Mouse (Mus musculus) lung, postnatal 0 days (tissue): ENCODE measurements around the gene Krt78. TPM values are rescaled to one million over a fixed set of nuclear protein-coding genes. Genes with fewer than 3 reads are reported as not detected.

Source experiments
- ATAC-seq: fragments of 200-750 bp; cut with Nextera tagmentation; 2 replicates; pipeline ENCODE4 v1.8.0; 2017; ENCODE audit warnings: moderate library complexity
- DNase-seq: peaks from one replicate; pipeline ENCODE4 v3.0.0-alpha.2; 2016; ENCODE audit warnings: low spot score
- H3K27ac ChIP-seq: fragments of 300-500 bp; sonication (generic); 2 replicates; pipeline ENCODE4 v1.5.1; 2014; ENCODE audit warnings: antibody characterized with exemption, mild to moderate bottlenecking, low read length, mixed read lengths
- H3K27me3 ChIP-seq: fragments of 300-500 bp; sonication (generic); replicated peaks from 2 replicates; pipeline ENCODE4 v1.6.1; 2014; ENCODE audit warnings: low read length, mixed read lengths; ENCODE audit not compliant: insufficient read depth
- H3K36me3 ChIP-seq: fragments of 300-500 bp; sonication (generic); 2 replicates; pipeline ENCODE4 v1.6.1; 2014; ENCODE audit warnings: low read length, mixed read lengths; ENCODE audit not compliant: insufficient read depth
- H3K4me1 ChIP-seq: fragments of 300-500 bp; sonication (generic); 2 replicates; pipeline ENCODE4 v1.6.1; 2014; ENCODE audit warnings: antibody characterized with exemption, low read depth, low read length, mixed read lengths; ENCODE audit not compliant: insufficient read depth
- H3K4me2 ChIP-seq: fragments of 300-500 bp; sonication (generic); replicated peaks from 2 replicates; pipeline ENCODE4 v1.6.1; 2014; ENCODE audit warnings: low read depth, mild to moderate bottlenecking, low read length, moderate library complexity, mixed read lengths
- H3K4me3 ChIP-seq: fragments of 300-500 bp; sonication (generic); 2 replicates; pipeline ENCODE4 v1.5.1; 2014; ENCODE audit warnings: low read depth, low read length
- H3K9ac ChIP-seq: fragments of 300-500 bp; sonication (generic); replicated peaks from 2 replicates; pipeline ENCODE4 v1.6.1; 2014; ENCODE audit warnings: low read depth, mild to moderate bottlenecking
- H3K9me3 ChIP-seq: fragments of 300-500 bp; sonication (generic); 2 replicates; pipeline ENCODE4 v1.6.1; 2016; ENCODE audit warnings: low read length, mixed read lengths
- CTCF ChIP-seq: IDR thresholded peaks from 2 replicates; pipeline ENCODE4 v1.5.1; 2016; ENCODE audit warnings: antibody characterized with exemption, mild to moderate bottlenecking
- EP300 ChIP-seq: IDR thresholded peaks from 2 replicates; pipeline ENCODE4 v1.6.1; 2016; ENCODE audit warnings: antibody characterized with exemption, mild to moderate bottlenecking, control low read depth
- WGBS: fragments of 180-500 bp; shearing (Covaris S2); extraction: QIAGEN DNeasy Blood & Tissue Kit; methylation state at CpG from one replicate; pipeline ENCODE4 v1.1.7; 2014; 5-methylcytosine and 5-hydroxymethylcytosine counted together
- polyA plus RNA-seq: library from polyadenylated mRNA; unstranded; fragments of >200 nt; fragmentation: Nextera tagmentation; extraction: Ambion mirVana; gene quantifications from 2 replicates; pipeline ENCODE4 v1.2.1, GENCODE M21; 2015

Gene Krt78
- polyA plus RNA-seq, 1 experiment from 2014 or later: 0.08 TPM

DNA sequence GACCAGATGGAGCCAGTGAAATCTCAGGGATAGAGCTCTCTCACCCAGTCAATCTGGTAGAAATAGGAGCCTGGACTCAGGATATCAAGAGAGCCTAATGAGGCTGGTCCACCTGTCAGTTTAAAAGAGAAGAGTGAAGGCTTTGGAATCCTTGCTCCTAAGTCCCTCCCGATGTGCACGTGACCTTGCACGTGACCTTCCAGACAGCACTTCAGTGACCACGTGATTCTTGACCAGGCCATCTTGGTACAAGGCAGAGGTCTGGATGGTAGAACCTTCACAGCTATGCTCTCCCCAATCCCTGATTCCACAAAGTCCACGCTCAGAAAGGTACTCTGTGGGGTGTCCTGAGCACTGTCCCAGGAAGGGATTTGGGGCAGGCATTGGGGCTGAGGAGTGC is 49.2 kb downstream of the Krt78 start:
- no peak overlapping the region for H3K4me2 ChIP-seq
- H3K27ac ChIP-seq: no peak overlapping the region
- WGBS: 72% methylated on average over 5 of the region's 5 CpGs
- no peaks in the 10 kb centered on the region for H3K27me3 ChIP-seq
- no peaks in the 10 kb centered on the region for H3K9me3 ChIP-seq
- no peak for TF ChIP-seq EP300
- TF ChIP-seq CTCF: no peak
- H3K9ac ChIP-seq: no peak overlapping the region
- DNase-seq (no peak), ATAC-seq (no peak)
- H3K4me1 ChIP-seq: no peaks in the 10 kb centered on the region
- H3K4me3 ChIP-seq: no peak overlapping the region
- H3K36me3 ChIP-seq: no peaks in the 10 kb centered on the region

DNA sequence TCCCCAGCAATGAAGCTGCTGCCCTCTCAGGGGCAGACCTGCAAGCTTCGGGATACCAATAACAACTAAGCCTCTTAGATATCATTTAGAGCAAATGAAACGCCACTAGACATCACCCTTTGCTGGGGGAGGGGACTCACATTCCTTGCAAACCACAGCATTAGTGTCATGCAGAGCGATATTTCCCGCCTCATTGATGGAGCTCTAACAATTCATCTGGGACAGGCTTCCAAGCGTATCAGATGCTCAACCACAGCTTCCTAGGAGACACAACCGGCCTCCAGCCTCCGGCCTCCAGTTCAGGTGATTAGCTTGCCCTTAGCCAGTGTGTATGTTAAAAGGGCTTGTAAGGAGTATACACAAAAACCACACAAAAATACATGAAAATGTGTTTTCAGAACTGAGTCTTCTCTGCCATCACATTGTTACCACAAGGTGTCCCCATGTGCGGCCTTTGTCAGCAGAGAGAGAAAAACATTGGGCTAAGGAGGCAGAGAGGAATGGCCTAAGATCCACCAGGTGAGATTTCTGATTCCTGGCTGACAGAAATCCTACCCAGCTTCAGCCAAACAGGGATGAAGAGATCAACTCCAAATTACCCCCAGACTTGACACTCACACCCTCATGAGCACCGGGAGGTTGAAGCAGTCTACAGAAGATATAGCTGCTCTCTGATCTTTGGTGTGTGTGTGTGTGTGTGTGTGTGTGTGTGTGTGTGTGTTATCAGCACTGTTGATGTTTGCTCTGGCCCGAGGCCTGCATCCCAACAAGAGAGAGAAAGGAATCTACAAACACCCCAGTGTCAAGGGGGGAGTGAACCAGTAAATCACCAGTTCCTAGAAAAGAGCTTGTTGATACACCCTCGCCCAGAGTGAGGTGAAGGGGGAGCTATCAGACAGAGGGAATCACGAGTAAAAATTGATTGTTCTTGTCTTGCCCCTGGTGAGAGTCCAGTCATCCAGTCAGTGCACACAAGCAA is 51.6 kb downstream of the Krt78 start:
- Histone ChIP-seq H3K27ac (no peak overlapping the region), H3K36me3 (no peaks in the 10 kb centered on the region), H3K9ac (no peak overlapping the region), H3K4me3 (no peak overlapping the region), H3K27me3 (no peaks in the 10 kb centered on the region), H3K9me3 (no peaks in the 10 kb centered on the region), H3K4me1 (no peaks in the 10 kb centered on the region), H3K4me2 (no peak overlapping the region)
- 47% methylated on average over 12 of the region's 12 CpGs for WGBS
- no peak for ATAC-seq
- no peak for DNase-seq
- TF ChIP-seq EP300 (no peak), CTCF (peak; percentile 57)

Other genes starting within 250 kb of the Krt78 start
- 0.12 TPM in 1 of 2 replicates, not detected in the other for gene Krt5, start 241.4 kb downstream of the Krt78 start, polyA plus RNA-seq
- gene Krt71, start 211.2 kb downstream of the Krt78 start, polyA plus RNA-seq: not detected in 2 replicates
- not detected in 2 replicates for gene Krt72, start 167.8 kb downstream of the Krt78 start, polyA plus RNA-seq
- not detected in 2 replicates for gene Krt73, start 151.9 kb downstream of the Krt78 start, polyA plus RNA-seq
- gene Krt2, start 136.1 kb downstream of the Krt78 start, polyA plus RNA-seq: not detected in 2 replicates
- 0.42 and 0.82 TPM in 2 replicates for gene Krt1, start 103.5 kb downstream of the Krt78 start, polyA plus RNA-seq
- gene Krt77, start 84.6 kb downstream of the Krt78 start, polyA plus RNA-seq: not detected in 2 replicates
- gene Krt76, start 61.4 kb downstream of the Krt78 start, polyA plus RNA-seq: not detected in 2 replicates
- gene Krt4, start 29.6 kb downstream of the Krt78 start, polyA plus RNA-seq: 2.5 and 2.9 TPM in 2 replicates
- 1.0 and 1.4 TPM in 2 replicates for gene Krt79, start 14.0 kb downstream of the Krt78 start, polyA plus RNA-seq
- gene Krt8, start 50.2 kb upstream of the Krt78 start, polyA plus RNA-seq: 353 and 389 TPM in 2 replicates
- 235 and 248 TPM in 2 replicates for gene Krt18, start 73.9 kb upstream of the Krt78 start, polyA plus RNA-seq
- 54.0 and 61.8 TPM in 2 replicates for gene Eif4b, start 119.5 kb upstream of the Krt78 start, polyA plus RNA-seq
- gene Tns2, start 146.1 kb upstream of the Krt78 start, polyA plus RNA-seq: 48.7 and 51.6 TPM in 2 replicates
- gene Spryd3, start 181.9 kb upstream of the Krt78 start, polyA plus RNA-seq: 20.4 and 22.2 TPM in 2 replicates
- gene Igfbp6, start 190.1 kb upstream of the Krt78 start, polyA plus RNA-seq: 109 and 123 TPM in 2 replicates
- 0.08 and 0.16 TPM in 2 replicates for gene Soat2, start 196.2 kb upstream of the Krt78 start, polyA plus RNA-seq
- 31.9 and 33.9 TPM in 2 replicates for gene Zfp740, start 249.0 kb upstream of the Krt78 start, polyA plus RNA-seq